8 mouse cellular contexts compared by ENCODE assay signal in the genomic region with DNA sequence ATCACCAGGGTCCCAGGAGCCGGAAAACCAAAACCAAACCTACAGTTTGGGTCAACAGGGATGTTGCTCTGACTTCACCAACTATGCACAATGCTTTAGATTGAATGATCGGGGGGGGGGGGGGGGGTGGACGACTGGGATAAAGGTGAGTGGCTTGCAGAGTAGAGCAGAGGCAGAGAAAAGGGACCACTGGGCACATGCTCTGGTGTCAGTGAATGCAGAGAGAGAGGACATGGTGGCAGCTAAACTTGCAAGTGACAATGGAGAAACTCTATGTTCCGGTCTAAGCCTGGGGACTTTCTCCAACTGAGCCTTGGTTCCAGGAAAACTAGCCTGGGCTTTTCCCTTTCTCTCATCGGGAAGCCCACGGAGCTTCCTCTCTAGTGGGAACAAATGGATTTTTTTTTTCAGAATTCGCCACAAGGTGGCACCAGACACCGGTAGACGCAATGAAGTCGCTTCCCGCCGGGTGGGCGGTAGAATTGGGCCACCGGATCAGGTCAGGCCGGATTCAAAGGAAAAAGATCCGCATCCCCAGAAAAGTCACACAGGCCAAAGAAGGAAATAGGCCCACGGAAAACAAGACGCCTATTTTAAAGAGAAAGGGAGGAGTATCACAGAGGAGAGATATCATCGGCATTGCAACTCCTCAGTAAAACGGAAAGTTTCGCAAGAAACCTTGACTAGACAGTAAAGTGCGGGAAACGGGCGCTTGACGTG. TPM values are rescaled to one million over a fixed set of nuclear protein-coding genes. Genes with fewer than 3 reads are reported as not detected.
DNase-seq lines count a peak whose midpoint lies in the region; ATAC-seq and TF ChIP-seq lines count a peak whose summit lies in the region.

No protein-coding gene starts in this region.

- no peak for TF ChIP-seq POLR2A in MEL (IDR thresholded peaks at IDR 0.05; ENCODE audit: control insufficient read depth in 1 of 2, insufficient read depth in 1 of 2, low read depth in 1 of 2, low read length in 2 of 2, poor library complexity in 1 of 2)
- no peak for TF ChIP-seq POLR2A in olfactory bulb, adult 2 months (IDR thresholded peaks at IDR 0.05; ENCODE audit: insufficient read depth, low read depth, low read length)

- peak overlapping the region; percentile 67 to 88 for H3K4me3 ChIP-seq in MEL (ENCODE audit: control insufficient read depth in 1 of 2, insufficient read depth in 1 of 2, low read depth in 2 of 2, low read length in 2 of 2)
- H3K4me3 ChIP-seq in forebrain, embryonic 16.5 days (replicated peaks; ENCODE audit: low read length) = peak overlapping the region; percentile 21
- H3K4me3 ChIP-seq in layer of hippocampus, adult 2 months = peak overlapping the region; percentile 58
- peak overlapping the region; percentile 47 for H3K4me3 ChIP-seq in lung, embryonic 15.5 days
- peak overlapping the region; percentile 40 for H3K4me3 ChIP-seq in olfactory bulb, adult 2 months (ENCODE audit: insufficient read depth, low read depth, low read length)

- H3K4me1 ChIP-seq in MEL (ENCODE audit: control insufficient read depth in 1 of 2, insufficient read depth in 2 of 2, low read length in 2 of 2) = peaks cover 0 to 5% of the 10 kb centered on the region in 2 experiments; a peak in 1 of 4 replicates
- peaks cover 4% of the 10 kb centered on the region for H3K4me1 ChIP-seq in forebrain, embryonic 16.5 days (replicated peaks; ENCODE audit: control insufficient read depth, insufficient read depth, low read length)
- peaks cover 22% of the 10 kb centered on the region for H3K4me1 ChIP-seq in lung, embryonic 15.5 days
- peaks cover 2% of the 10 kb centered on the region; the same call in 1 of the 2 replicates for H3K4me1 ChIP-seq in olfactory bulb, adult 2 months (ENCODE audit: control insufficient read depth, insufficient read depth, low read length)

- 8% methylated on average over 25 of the region's 25 CpGs for WGBS in forebrain, embryonic 16.5 days
- WGBS in lung, embryonic 15.5 days = 4% methylated on average over 25 of the region's 25 CpGs
- 4% methylated on average over 25 of the region's 25 CpGs for WGBS in olfactory bulb, adult 2 months

- H3K9me3 ChIP-seq in MEL (replicated peaks; ENCODE audit: insufficient read depth, low read length) = no peaks in the 10 kb centered on the region
- H3K9me3 ChIP-seq in forebrain, embryonic 16.5 days (ENCODE audit: control insufficient read depth, low read length) = no peaks in the 10 kb centered on the region
- H3K9me3 ChIP-seq in lung, embryonic 15.5 days = no peaks in the 10 kb centered on the region

- no peaks in the 10 kb centered on the region for H3K79me2 ChIP-seq in MEL (ENCODE audit: control insufficient read depth, insufficient read depth, low read length, poor library complexity)

- no peak overlapping the region for H3K27ac ChIP-seq in MEL (ENCODE audit: control insufficient read depth, low read depth, low read length)
- no peak overlapping the region for H3K27ac ChIP-seq in forebrain, embryonic 16.5 days (ENCODE audit: low read length)
- peak overlapping the region; percentile 29; the same call in 1 of the 2 replicates for H3K27ac ChIP-seq in layer of hippocampus, adult 2 months
- H3K27ac ChIP-seq in lung, embryonic 15.5 days = no peak overlapping the region
- H3K27ac ChIP-seq in olfactory bulb, adult 2 months (ENCODE audit: insufficient read depth, low read depth, low read length) = no peak overlapping the region

- ATAC-seq in forebrain, embryonic 16.5 days = peak; percentile 83
- peak; percentile 13; the same call in 1 of the 2 replicates for ATAC-seq in lung, embryonic 15.5 days (ENCODE audit: borderline replicate concordance, extremely low read depth, low FRiP score, low TSS enrichment)

- peak; percentile 58 to 84 (median 79) for TF ChIP-seq CTCF in MEL (IDR thresholded peaks at IDR 0.05 in 2 of 3, conservative IDR thresholded peaks at IDR 0.05 in 1 of 3; ENCODE audit: control insufficient read depth in 1 of 3, insufficient read depth in 1 of 3, low read depth in 2 of 3, low read length in 3 of 3, poor library complexity in 1 of 3, severe bottlenecking in 1 of 3)
- TF ChIP-seq CTCF in layer of hippocampus, adult 2 months (conservative IDR thresholded peaks at IDR 0.05) = peak; percentile 91
- peak; percentile 84 for TF ChIP-seq CTCF in olfactory bulb, adult 2 months (IDR thresholded peaks at IDR 0.05; ENCODE audit: insufficient read depth, low read depth, low read length)

- H3K4me2 ChIP-seq in forebrain, embryonic 16.5 days (ENCODE audit: low read length) = peak overlapping the region; percentile 45
- peak overlapping the region; percentile 83 for H3K4me2 ChIP-seq in lung, embryonic 15.5 days

- peak overlapping the region; percentile 80 for H3K9ac ChIP-seq in MEL (ENCODE audit: control insufficient read depth, low read depth, low read length, poor library complexity, severe bottlenecking)
- no peak overlapping the region for H3K9ac ChIP-seq in forebrain, embryonic 16.5 days (replicated peaks; ENCODE audit: low read depth, low read length)
- peak overlapping the region; percentile 42 for H3K9ac ChIP-seq in lung, embryonic 15.5 days

- peak; percentile 94 for TF ChIP-seq RAD21 in MEL (IDR thresholded peaks at IDR 0.05; ENCODE audit: low read depth, low read length)

- TF ChIP-seq EP300 in MEL (IDR thresholded peaks at IDR 0.05; ENCODE audit: low read depth in 1 of 2, low read length in 2 of 2) = no peak

- no peaks in the 10 kb centered on the region for H3K36me3 ChIP-seq in MEL (ENCODE audit: control insufficient read depth in 1 of 2, insufficient read depth in 2 of 2, low read length in 2 of 2)
- no peaks in the 10 kb centered on the region for H3K36me3 ChIP-seq in forebrain, embryonic 16.5 days (ENCODE audit: control insufficient read depth, insufficient read depth)
- H3K36me3 ChIP-seq in lung, embryonic 15.5 days = no peaks in the 10 kb centered on the region

- H3K27me3 ChIP-seq in MEL (ENCODE audit: control insufficient read depth in 1 of 2, insufficient read depth in 2 of 2, low read length in 2 of 2) = no peaks in the 10 kb centered on the region
- no peaks in the 10 kb centered on the region for H3K27me3 ChIP-seq in forebrain, embryonic 16.5 days (replicated peaks; ENCODE audit: control insufficient read depth, insufficient read depth, low read length)
- no peaks in the 10 kb centered on the region for H3K27me3 ChIP-seq in lung, embryonic 15.5 days

- peak; percentile 87 for DNase-seq in MEL (ENCODE audit: low read depth, low spot score)
- peak; percentile 85 to 91 for DNase-seq in cerebellum, adult 18-20 months
- peak; percentile 88 for DNase-seq in heart, postnatal 4 days
- DNase-seq in layer of hippocampus, adult 2 months (ENCODE audit: low spot score in 2 of 2) = peak; percentile 74 to 85
- DNase-seq in thymus, postnatal 14 days = peak; percentile 84

TF ChIP-seq in MEL, 35 proteins besides CTCF, POLR2A, EP300 and RAD21:
- TF ChIP-seq MAZ (IDR thresholded peaks at IDR 0.05; ENCODE audit: low read depth, low read length) = no peak
- no peak for TF ChIP-seq NRF1 (IDR thresholded peaks at IDR 0.05; ENCODE audit: insufficient read depth, low read depth, low read length, poor library complexity, severe bottlenecking)
- TF ChIP-seq ZKSCAN1 (IDR thresholded peaks at IDR 0.05; ENCODE audit: low read depth, low read length) = no peak
- no peak for TF ChIP-seq CHD1 (IDR thresholded peaks at IDR 0.05; ENCODE audit: low read depth, low read length)
- TF ChIP-seq ETS1 (IDR thresholded peaks at IDR 0.05; ENCODE audit: low read depth, low read length) = no peak
- no peak for TF ChIP-seq ZNF384 (IDR thresholded peaks at IDR 0.05; ENCODE audit: low read depth, low read length)
- TF ChIP-seq USF1 (IDR thresholded peaks at IDR 0.05; ENCODE audit: low read depth, low read length) = no peak
- peak; percentile 17; the same call in 1 of the 2 replicates for TF ChIP-seq MYC (IDR thresholded peaks at IDR 0.05; ENCODE audit: low read depth, low read length)
- TF ChIP-seq POLR2AphosphoS5 (IDR thresholded peaks at IDR 0.05; ENCODE audit: borderline replicate concordance, low read depth, low read length) = no peak
- 0 out of 2 replicates have a peak, but pooled peaks have one; percentile 14 for TF ChIP-seq GATA1 (IDR thresholded peaks at IDR 0.05; ENCODE audit: low read depth, low read length)
- TF ChIP-seq TBP (IDR thresholded peaks at IDR 0.05; ENCODE audit: low read depth, low read length) = no peak
- TF ChIP-seq MXI1 (IDR thresholded peaks at IDR 0.05; ENCODE audit: low read depth, low read length) = peak; percentile 76; the same call in 1 of the 2 replicates
- no peak for TF ChIP-seq TAL1 (IDR thresholded peaks at IDR 0.05; ENCODE audit: low read length)
- no peak for TF ChIP-seq BHLHE40 (IDR thresholded peaks at IDR 0.05; ENCODE audit: borderline replicate concordance, low read depth, low read length)
- TF ChIP-seq NELFE (IDR thresholded peaks at IDR 0.05; ENCODE audit: low read depth, low read length) = no peak
- TF ChIP-seq ELF1 (IDR thresholded peaks at IDR 0.05; ENCODE audit: low read depth, low read length) = no peak
- TF ChIP-seq MAFK (IDR thresholded peaks at IDR 0.05; ENCODE audit: borderline replicate concordance, low read depth, low read length) = no peak
- no peak for TF ChIP-seq HCFC1 (IDR thresholded peaks at IDR 0.05; ENCODE audit: low read depth, low read length)
- no peak for TF ChIP-seq E2F4 (IDR thresholded peaks at IDR 0.05; ENCODE audit: borderline replicate concordance, low read depth, low read length)
- peak; percentile 80 for TF ChIP-seq SMC3 (IDR thresholded peaks at IDR 0.05; ENCODE audit: low read depth, low read length)
- TF ChIP-seq POLR2AphosphoS2 (IDR thresholded peaks at IDR 0.05; ENCODE audit: low read length) = no peak
- TF ChIP-seq ZMIZ1 (IDR thresholded peaks at IDR 0.05; ENCODE audit: low read depth, low read length) = no peak
- TF ChIP-seq MAX (IDR thresholded peaks at IDR 0.05; ENCODE audit: low read length) = no peak
- TF ChIP-seq GABPA (IDR thresholded peaks at IDR 0.05; ENCODE audit: low read depth, low read length) = no peak
- peak; percentile 76 for TF ChIP-seq ZC3H11A (IDR thresholded peaks at IDR 0.05; ENCODE audit: low read depth, low read length)

RNA-seq across cellular contexts. Expression of a gene that starts 32.5 kb away (rescaled TPM):
- 0.50 and 0.65 TPM in 2 replicates for total RNA-seq in MEL (2012; rRNA removed)
- polyA plus RNA-seq in MEL (2012; ENCODE audit: insufficient read depth in 1 of 2, insufficient read length in 2 of 2, low read depth in 1 of 2, low replicate concordance in 2 of 2, missing spikeins in 1 of 2) = 1 to 10 TPM in 1 of 2 experiments, not detected in 1; 1.9 TPM
- polyA plus RNA-seq in forebrain, embryonic 16.5 days (2015; fragmentation: Nextera tagmentation; extraction: Ambion mirVana) = 0.53 and 0.60 TPM in 2 replicates
- total RNA-seq in heart, postnatal 4 days (2021) = 1 to 10 TPM; 4.3 TPM
- total RNA-seq in layer of hippocampus, adult 2 months (2021) = 1 to 10 TPM; 4.3 to 4.8 TPM
- 1.4 and 1.5 TPM in 2 replicates for polyA plus RNA-seq in lung, embryonic 15.5 days (2015; fragmentation: Nextera tagmentation; extraction: Ambion mirVana)
- polyA plus RNA-seq in olfactory bulb, adult 2 months (2012; ENCODE audit: insufficient read depth, insufficient read length, low replicate concordance, missing spikeins) = not detected in 2 replicates

Comparison
In these comparisons a context has a peak if more than half of its experiments do, and no peak if none do; other contexts are left out.
1. H3K4me3 ChIP-seq: peak in every context shown above with its lines; median percentile 78 in MEL; 58 in layer of hippocampus, adult 2 months; 47 in lung, embryonic 15.5 days; 40 in olfactory bulb, adult 2 months; 21 in forebrain, embryonic 16.5 days.